Mouse (Mus musculus): ENCODE data around the gene Entr1.
"Not testable (repeated sequence)": the region's sequence is repeated elsewhere in the genome, so short reads cannot be mapped to it uniquely, and the experiment has no call there.

Entr1 gene

DNA sequence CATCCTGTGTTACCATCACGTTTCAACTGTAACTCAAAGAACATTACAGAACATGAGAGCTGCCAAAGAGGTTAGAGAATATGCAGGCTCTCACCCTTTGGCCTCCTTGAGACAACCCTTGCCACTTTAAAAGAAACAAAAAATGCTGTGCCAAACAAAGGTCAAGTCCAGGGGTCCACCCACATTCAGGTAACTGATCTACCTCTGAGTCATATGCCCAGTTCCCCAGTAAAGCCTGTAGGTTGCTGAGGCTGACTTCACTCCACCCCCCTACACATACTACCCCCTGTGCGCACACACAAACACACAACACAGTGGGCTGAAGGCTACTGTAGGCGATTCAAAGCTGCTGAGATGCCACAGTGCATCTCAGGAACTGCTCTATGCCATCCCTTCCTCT, 1.4 kb downstream of the Entr1 start:
- DNase-seq: no peak

DNA sequence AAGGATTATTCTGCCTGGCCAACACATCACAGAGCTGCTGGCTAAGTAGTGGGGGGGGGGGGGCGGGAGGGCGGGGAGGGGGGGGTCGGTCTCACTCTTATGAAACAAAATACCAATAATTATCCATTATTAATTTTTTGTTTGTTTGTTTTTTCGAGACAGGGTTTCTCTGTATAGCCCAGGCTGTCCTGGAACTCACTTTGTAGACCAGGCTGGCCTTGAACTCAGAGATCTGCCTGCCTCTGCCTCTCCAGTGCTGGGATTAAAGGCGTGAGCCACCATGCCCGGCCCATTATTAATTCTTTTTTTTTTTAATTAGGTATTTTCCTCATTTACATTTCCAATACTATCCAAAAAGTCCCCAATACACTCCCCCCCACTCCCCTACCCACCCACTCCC, 8.2 kb downstream of the Entr1 start:
- DNase-seq: not testable (repeated sequence)

DNA sequence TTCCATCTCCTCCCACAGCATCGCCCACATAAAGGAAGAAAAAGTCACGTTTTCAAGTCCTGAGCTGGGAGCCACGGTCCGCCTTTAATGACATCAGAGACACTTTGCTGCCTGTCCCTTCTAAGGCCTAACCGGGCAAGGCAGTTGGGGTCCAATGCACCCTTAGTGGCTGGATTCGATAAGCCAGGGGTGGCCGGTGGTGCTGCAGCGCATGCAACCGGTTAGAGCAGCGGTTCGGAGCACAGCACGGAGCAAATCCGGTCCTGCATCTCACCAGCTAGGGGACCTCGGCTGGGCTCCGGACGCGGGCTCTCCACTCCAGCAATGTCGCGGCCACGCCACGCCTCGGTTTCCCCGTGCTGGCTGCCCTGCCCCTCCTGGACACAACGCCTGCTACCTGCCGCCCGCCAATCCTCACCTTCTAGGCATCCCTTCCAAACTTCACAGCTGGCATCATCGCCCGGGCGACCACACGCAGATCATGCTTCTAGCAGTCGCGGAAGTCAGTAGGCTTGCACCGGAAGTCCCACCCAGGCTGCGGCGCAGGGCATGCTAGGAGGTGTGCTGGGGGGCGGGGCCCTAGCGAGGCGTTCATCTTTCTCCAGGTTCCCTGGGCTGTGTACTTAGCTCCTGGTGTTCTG, 8.9 kb downstream of the Entr1 start, which contains the start of gene Snapc4:
Gene Snapc4, minus strand, starts transcription at position 523 of the 641 bp plus-strand sequence.
- DNase-seq: peak; percentile 87 to 90

DNA sequence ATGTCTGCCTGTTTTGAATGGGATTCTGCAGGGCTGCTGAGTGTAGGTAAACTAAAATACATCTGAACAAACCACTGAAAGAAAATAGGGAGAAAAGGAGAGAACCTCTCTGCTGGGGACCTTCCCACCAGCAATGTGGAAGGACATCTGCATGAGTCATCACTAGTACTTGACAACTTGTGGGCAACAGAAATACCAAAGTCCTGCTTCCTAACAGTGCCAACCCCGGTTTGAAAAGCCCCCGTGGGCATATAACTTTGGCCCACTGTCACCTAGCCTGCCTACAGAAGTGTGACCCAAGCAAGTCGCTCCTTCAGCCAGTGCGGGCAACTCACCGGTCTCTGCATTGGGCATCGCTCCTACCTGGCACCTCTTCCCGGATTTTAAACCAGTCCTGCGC, 16.7 kb downstream of the Entr1 start:
- no peak for DNase-seq

DNA sequence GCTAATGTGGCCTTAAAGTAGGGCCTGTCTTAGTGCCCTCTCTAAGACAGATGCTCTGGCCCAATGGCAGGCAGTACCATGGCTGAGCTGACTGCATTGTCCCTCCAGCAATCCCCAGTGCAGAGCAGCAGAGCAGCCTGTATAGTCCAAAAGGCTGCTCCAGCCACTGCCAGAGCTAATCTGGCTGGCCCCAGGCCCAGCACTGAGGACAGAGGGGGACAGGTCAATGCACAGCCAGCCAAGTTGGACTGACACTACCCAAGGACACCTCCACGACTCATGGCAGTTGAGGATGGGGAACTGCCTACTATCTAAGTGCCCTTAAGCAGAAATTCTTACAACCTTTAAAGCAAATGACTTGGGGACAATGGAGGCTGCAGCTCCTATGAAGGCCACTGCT, 20.5 kb downstream of the Entr1 start:
- no peak for DNase-seq

DNA sequence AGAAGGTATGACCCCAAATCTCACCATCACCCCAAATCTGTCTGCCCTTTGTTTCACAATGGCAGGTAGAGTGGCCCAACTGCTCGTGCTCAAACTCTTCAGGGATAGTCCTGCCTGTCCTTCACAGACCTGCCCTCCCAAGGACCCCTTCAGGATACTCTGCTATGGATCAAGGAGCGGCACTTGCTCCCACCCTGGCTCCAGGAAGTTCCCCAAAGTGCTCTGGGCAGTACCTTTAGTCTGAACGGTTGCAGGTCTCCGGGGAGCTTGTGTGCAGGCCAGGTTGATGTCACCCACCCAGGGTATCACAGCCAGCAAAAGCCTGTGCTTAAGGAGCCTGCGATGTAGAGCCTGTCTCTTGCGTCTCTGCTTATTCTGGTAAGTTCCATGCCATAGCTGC, 21.2 kb downstream of the Entr1 start:
- no peak for DNase-seq

DNA sequence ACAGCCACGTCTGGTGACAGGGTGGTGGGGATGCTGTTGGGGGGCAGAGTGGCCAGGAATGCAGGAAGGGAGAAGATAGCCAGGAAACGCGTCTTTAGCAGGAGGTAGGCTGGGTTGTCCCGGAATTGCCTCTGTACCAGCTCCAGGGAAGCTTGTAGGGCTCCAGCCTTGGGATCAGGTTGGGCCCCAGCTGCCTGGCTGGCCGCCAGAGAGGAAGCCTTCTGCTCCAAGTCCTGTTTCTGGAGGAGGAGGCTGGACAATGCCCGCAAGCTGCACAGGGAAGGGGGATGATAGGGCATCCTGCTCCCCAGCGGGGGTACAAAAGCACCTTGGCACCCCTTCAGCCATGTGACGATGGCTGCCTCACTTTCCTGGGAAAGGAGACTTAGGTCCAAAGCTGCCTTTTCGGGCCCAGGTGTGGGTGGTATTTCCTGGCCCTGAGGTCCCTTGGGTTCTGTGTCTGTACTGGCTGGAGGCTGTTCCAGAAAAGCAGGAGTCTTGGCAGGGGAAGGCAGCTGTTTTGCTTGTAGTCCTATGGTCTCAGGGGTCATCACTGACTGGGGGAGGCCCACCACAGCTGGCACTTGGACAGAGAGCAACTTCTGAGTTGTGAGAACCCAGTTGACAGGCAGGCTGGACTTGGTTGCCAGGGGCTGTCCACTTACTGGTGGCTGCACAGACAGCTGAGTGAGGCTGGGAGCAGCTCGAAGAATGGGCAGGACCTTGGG, 24.2 kb downstream of the Entr1 start:
- DNase-seq: peak; percentile 81

DNA sequence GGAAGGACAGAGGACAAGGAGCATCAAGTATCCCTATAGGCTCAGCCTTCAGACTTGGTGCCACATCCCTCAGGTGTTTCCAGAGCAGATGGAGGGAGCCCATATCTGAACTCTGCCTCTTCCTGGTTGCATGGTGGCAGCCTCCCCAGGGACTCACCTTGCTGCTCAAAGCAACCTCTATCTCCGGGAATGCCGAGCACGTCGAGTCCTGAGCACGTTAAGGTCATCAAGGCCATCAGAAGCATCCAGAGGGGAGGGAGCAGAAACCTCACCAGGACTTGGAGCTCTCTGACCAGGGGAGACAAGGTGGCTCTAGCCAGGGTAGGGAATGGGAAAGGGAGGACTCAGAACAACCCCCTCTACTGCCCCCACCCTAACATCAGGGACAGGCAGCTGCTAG, 25.6 kb downstream of the Entr1 start:
- no peak for DNase-seq

DNA sequence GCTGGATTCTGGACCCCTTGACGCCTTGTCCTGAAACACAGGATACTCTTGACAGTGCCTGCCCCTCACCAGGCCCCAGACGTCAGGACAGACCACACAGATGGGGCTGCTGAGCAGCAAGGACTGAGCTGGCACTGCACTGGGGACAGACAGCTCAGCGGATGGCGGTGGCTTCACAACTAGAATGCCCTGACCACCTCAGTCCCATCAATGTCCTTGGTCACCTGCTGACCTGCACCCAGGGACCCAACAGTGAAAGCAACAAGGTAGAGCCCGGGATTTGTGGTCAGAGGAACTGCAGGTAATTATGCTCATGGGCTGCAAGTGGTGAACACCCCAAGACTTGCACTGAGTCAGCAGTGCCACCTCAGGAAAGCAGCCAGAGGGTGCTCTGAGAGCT, 26.1 kb downstream of the Entr1 start:
- DNase-seq: no peak

DNA sequence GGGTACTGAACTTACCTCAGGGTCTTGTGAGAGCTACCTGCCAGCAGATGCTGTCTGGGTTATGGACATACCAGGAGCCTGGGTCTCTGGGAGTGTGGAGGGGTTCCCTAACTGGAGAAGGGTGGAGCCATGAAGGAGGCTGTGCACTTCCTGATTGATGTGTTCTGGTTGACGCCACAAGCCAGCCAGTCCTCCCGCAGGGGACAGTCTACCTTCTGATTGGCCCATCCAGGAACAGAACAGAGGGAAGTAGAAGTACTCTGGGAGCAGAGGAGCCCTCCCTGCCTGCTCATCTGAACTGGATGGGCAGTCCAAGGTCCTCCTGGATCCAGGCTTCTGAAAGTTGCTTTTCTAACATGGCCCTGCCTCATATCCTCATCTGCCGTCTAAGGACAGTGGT, 28.3 kb downstream of the Entr1 start, which contains the start of gene Card9:
Gene Card9, minus strand, starts transcription at position 147 of the 400 bp plus-strand sequence.
- DNase-seq: no peak

DNA sequence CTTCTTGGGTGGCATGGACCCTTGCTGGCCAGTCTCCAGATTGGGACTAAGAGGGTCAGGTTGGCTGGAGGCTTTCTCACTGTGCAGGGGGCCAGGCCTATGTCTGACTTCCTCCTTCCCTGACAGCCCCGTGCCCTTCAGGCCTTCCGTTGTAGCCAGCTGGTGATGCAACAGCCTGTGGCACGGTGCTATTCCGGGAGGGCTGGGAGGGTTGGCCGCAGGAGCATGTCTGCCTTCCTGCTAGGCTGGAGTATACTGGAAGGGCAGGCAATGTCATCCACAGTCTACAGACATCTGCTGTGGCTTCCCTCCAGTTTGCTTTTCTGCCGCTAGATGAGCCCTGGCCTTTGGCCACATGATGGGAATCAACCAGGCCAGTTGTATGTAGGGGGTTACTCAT, 29.1 kb downstream of the Entr1 start:
- peak; percentile 74 to 77 for DNase-seq

DNA sequence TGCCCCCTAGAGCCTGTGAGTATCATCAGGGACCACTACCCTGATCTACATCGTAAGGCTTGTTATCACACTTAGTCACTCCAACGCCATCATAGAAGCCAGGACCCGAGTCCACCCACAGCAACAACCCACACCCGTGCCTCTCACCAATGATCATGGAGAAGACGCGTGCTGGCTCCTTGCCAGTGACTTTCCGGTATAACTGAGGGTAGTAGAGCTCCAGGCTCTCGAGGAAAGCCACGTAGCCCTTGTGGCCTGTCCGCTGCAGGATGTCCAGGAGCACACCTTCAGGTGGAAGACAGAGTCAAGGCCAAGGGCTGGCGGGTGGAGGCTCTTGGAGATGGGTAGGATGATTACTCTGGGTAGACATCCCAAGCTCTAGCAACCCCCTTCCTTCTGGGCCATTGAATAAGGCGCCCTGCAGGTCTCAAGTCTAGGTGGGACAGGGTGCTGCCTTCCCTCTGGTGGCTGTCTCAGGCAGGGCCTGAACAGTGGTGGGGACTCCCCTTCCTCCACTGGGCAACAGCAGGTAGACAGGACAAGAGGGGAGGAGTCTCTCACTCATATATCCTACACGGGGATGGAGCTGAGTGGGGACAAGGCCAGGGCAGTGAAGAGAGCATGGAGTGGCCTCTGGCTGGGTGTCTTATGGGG, 30.3 kb downstream of the Entr1 start:
- DNase-seq: peak in 1 of 2 experiments; percentile 42

DNA sequence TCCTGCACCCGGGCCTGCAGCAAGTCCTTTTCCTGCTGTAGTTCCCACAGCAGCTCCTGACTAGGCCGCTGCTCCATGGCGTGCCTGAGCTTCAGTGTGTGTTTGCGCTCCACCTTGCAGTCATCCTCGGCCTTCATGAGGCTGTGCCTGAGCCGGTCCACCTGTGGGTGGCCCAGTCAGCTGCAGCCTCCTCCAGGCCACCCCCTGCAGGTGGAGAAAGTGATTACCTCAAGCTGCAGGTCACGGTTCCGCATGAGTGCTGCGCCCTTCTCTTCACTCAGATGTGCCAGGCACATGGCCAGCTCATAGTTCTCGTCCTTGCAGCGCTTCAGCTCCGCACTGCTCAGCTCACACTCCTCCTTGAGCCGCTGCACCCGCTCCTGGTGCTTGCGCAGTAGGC, 31.6 kb downstream of the Entr1 start:
- DNase-seq: peak; percentile 39 to 49

DNA sequence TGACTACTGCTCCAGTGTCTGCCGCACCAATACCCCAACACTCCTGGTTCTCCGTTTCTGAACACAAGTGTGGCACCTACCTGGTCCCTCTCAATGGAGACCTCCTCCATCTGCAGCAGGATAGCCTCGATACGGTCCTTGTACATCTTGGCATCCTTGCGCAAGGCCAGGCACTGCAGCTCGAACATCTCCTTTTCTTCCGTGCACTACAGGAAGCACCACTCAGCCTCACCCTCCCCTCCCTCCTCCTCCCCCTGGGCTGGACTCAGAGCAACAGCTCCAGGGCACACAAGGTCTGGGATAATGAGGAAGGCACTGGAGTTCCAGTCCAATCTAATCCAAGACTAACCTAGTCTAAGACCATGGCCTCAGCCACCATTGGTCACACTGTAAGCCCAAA, 32.4 kb downstream of the Entr1 start:
- peak in 1 of 2 experiments; percentile 20 for DNase-seq

DNA sequence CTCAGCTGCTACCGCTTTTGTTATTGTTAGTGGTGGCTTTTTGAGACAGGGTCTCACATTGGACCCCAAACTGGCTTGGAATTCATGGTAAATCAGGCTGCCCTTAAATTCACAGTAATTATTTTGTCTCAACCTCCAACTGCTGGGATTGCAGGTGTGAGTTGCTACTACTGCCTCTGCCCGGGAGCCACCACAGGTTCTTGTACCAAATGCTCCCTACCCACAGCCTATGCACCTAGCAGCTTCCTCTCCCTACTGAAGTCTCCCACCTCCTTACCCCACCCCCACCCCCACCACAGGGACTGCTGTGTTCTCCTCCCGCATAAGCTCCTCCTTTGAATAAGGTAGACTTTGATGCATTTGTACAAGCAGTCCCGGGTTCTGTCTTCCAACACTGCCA, 32.9 kb downstream of the Entr1 start:
- DNase-seq: no peak

DNA sequence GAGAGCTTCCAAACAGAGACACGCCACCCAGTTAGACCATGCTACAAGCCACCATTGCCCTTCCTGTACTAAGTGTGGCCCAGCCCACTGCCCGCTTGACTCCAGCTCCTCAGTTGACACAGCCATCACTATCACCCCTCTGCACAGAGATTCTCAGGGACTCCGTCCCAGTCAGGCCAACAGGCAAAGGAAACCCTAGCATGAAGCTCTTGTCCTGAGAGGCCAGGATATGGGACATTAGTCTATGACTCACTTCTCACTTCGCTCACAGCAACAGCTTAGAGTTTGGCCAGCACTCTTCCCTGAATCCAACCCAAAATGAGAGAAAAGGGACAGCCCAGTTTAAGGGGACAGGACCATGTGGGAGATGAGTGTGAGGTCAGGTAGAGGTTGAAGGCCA, 34.7 kb downstream of the Entr1 start:
- DNase-seq: peak in 1 of 2 experiments; percentile 7

DNA sequence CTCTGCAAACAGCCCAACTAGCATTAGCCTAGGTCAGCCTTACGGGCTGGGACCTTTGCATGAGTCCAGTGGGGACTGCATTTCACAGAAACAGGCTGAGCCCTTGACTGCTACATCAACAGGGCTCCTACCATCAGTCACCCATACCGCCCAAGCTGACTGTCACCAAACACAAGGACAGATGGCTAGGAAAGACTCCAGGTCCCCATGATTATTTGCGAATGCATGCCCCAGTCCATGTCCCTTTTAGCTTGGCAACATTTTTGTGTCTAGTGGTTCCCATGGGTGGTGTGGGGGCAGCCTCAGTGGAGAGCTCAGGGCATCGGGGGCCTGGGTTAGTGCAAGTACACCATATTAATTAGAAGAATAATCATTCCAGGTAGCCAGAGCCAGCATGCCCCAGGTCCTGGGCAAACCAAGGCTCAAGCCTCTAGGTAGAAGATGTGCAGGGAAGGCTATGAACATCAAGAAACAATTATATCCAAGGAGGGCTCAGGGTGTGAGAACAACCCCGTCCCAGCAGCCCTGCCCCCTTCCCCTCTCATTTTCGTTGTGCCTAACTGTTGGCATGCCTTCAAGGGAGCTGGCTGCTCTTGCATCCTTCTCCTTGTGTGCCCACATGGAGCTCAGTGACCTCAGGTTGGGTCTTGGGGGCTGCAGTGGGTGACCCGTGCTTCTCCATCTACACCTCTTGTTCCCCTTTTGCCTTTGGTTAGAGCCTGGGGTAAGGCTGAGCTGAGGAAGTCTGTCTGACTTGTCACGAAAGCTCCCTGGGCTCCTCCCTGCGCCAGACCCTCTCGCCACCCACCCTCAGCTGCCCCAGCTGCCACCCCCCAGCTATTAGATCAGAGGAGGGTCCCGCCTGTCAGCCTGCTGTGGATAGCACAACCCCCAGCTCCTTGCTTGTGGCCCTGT, 35.8 kb downstream of the Entr1 start:
- peak in 1 of 2 experiments; percentile 40 for DNase-seq

DNA sequence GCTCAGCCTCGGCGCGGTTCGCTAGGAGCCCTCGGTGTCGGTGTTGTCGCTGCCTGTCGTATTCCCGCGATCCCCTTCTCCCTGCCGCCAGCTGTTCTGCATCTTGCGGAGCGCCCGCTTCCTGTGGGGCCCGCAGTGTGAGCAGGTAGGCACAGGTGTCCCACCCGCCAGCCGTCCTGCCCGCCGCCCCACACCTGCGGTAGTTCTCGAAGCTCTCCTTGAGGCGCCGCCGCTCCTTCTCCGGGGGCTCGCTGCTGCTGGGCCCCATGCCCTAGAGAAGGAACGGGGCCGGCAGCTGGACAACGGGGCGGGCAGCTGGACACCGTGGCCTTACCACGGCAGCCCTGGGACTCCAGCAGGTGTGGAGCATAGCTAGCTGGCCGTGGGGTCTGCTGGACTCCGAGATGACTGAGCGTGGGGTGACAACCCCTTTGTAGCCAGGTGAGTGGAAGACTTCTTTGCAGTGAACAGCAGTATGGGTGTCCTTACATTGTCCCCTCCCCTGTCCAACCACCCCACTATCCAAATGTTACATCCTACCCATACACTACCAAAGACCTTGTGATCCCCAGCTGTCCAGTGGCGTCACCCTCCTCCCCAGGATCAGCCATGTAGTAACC, 36.7 kb downstream of the Entr1 start:
- no peak for DNase-seq

DNA sequence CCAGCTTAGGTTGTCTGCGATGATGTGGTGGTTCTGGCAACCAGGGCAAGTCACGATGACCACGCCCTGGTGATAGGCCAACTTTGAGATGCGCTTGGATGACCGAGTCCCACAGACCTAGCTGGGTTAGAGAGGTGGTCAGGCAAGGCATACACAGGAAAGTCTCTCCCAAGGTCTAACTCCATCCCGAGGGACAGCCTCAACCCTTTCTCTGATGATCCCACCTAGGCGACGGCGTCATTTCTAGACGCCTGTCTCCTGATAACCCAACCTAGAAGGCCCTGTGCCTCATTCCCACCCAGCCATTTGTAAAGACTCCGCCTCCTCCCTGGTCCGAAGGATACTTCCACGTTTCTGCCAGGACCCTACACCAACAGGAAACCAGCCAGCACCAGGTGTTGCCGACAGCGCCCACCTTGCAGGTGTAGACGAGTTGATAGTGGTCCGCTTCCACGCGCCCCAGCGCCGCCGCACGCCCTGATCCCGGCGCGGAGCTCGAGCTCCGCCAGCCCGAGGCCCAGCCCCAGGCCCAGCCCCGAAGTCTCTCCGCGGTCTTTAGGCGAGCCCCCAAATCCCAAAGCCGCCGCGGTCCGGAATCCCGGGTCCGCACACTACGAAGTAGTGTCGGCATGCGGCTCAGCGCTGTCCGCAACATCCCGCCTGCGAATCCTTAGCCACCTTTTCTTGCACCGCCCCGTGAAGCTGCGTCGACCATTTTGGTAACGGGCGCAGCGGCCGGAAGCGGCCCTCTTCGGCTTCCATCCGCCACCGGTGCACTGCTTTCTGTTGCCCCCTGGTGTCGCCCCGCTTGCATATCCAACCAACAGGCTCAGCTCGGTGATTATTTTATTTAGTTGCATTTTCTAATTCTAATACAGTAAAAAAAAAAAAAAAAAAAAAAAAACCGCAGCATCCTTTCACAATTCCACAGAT, 37.5 kb downstream of the Entr1 start, which contains the start of gene Dnlz:
Gene Dnlz, minus strand, starts transcription at position 753 of the 933 bp plus-strand sequence.
- peak; percentile 97 for DNase-seq

DNA sequence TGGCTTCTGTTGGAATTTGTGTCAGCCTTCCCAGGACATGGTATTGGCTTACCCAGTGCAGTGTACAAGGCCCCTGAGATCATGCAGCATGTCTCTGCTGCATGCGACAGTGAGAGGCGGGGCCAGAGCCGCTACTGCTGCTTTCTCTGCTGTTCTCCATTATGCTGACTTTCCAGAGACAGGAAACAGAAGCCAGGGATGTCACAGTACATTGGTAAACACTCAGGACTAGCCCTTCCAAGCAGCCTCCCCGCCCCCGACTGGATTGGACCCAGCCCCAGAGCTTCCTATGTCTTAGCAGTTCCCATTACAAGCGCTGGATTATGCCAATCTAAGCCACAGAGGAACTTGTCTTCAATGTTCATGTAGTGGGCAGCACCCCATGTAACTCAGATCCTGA, 40.9 kb downstream of the Entr1 start:
- no peak for DNase-seq
